Mouse (Mus musculus): ENCODE data around the gene Myo1b. TPM values are rescaled to one million over a fixed set of nuclear protein-coding genes. Genes with fewer than 3 reads are reported as not detected.

The Myo1b gene
- polyA plus RNA-seq (2014; fragmentation: Nextera tagmentation; extraction: Ambion mirVana) = 104 and 105 TPM in 2 replicates

- H3K4me1 ChIP-seq (ENCODE audit: control insufficient read depth, insufficient read depth, low read length) = peaks cover 9% of the 10 kb centered on the region
- under 1% methylated on average over 73 of the region's 79 CpGs for WGBS
- DNase-seq (ENCODE audit: low spot score, missing footprints) = peak; percentile 95
- H3K9me3 ChIP-seq (ENCODE audit: control insufficient read depth, low read length) = no peaks in the 10 kb centered on the region
- H3K27ac ChIP-seq (ENCODE audit: low read depth, low read length) = peak within 1 kb of the TSS; percentile 85
- no peaks in the 10 kb centered on the region for H3K36me3 ChIP-seq (ENCODE audit: control insufficient read depth, insufficient read depth, low read length)
- H3K27me3 ChIP-seq (ENCODE audit: control insufficient read depth, insufficient read depth, low read length) = no peaks in the 10 kb centered on the region
- H3K4me2 ChIP-seq = peak within 1 kb of the TSS; percentile 57
- peak within 1 kb of the TSS; percentile 78 for H3K4me3 ChIP-seq (ENCODE audit: low read depth, low read length)
- H3K9ac ChIP-seq (ENCODE audit: low read length) = peak within 1 kb of the TSS; percentile 97
- ATAC-seq (ENCODE audit: low FRiP score) = peak; percentile 87
These were observed at the start of gene Myo1b for GRCm38 (mm10) chr1:51915576-51916156. TSS of gene Myo1b (minus strand) at chr1:51916071.

DNA sequence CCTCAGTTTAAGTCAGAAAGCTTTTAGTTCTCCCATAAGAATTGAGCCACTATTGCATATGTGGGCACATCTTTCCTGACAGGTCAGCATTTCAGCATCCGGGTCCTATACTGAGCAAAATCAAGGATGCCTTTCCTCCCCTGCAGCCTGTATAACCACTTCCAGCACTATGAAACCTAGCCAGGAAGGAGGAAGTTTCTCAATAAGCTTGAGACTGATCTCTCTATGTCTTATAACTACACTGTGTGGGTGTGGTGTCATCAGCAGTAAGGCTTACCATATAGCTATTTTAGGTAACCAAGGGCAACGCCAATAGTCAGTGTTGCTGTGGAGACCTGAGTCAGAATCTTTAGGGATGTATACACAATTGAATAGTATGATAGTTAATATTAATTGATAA is 48.8 kb upstream of the Myo1b start:
- Histone ChIP-seq H3K36me3 (ENCODE audit: control insufficient read depth, insufficient read depth, low read length) (no peaks in the 10 kb centered on the region), H3K4me1 (ENCODE audit: control insufficient read depth, insufficient read depth, low read length) (no peaks in the 10 kb centered on the region), H3K27ac (ENCODE audit: low read depth, low read length) (no peak overlapping the region), H3K9me3 (ENCODE audit: control insufficient read depth, low read length) (no peaks in the 10 kb centered on the region), H3K4me2 (no peak overlapping the region), H3K9ac (ENCODE audit: low read length) (no peak overlapping the region), H3K4me3 (ENCODE audit: low read depth, low read length) (no peak overlapping the region), H3K27me3 (ENCODE audit: control insufficient read depth, insufficient read depth, low read length) (no peaks in the 10 kb centered on the region)
- no peak for DNase-seq (ENCODE audit: low spot score, missing footprints)
- WGBS = 94% methylated on average over 2 of the region's 2 CpGs
- no peak for ATAC-seq (ENCODE audit: low FRiP score)

GRCm38 (mm10) chr1:51947116-51947515 is 31.2 kb upstream of the Myo1b start:
- Histone ChIP-seq H3K9ac (ENCODE audit: low read length) (no peak overlapping the region), H3K36me3 (ENCODE audit: control insufficient read depth, insufficient read depth, low read length) (no peaks in the 10 kb centered on the region), H3K4me2 (no peak overlapping the region), H3K27ac (ENCODE audit: low read depth, low read length) (no peak overlapping the region), H3K27me3 (ENCODE audit: control insufficient read depth, insufficient read depth, low read length) (no peaks in the 10 kb centered on the region), H3K9me3 (ENCODE audit: control insufficient read depth, low read length) (no peaks in the 10 kb centered on the region), H3K4me1 (ENCODE audit: control insufficient read depth, insufficient read depth, low read length) (no peaks in the 10 kb centered on the region), H3K4me3 (ENCODE audit: low read depth, low read length) (no peak overlapping the region)
- ATAC-seq (ENCODE audit: low FRiP score) = no peak
- no peak for DNase-seq (ENCODE audit: low spot score, missing footprints)
- WGBS = 93% methylated on average over 4 of the region's 4 CpGs

DNA sequence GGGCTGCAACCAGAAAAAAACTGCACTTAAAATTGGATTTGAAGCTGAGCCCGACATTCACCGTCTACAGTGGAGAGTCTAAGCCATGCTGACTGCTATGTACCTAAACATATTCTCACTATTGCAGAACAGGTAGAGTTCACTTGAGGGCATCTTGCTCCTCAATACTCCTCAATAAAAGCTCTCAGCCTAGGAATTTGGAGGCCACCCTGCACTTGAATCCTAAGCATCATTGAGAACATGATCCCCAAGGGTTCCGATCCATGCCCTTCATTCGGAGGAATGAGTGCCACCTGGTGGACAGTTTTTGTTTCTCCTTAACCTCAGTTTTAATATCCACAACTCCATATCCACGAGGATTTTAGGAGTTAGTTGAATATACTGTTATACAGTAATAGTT is 28.9 kb upstream of the Myo1b start:
- Histone ChIP-seq H3K4me3 (ENCODE audit: low read depth, low read length) (no peak overlapping the region), H3K4me1 (ENCODE audit: control insufficient read depth, insufficient read depth, low read length) (no peaks in the 10 kb centered on the region), H3K27me3 (ENCODE audit: control insufficient read depth, insufficient read depth, low read length) (no peaks in the 10 kb centered on the region), H3K9me3 (ENCODE audit: control insufficient read depth, low read length) (peaks cover 3% of the 10 kb centered on the region; the same call in 1 of the 2 replicates), H3K4me2 (no peak overlapping the region), H3K36me3 (ENCODE audit: control insufficient read depth, insufficient read depth, low read length) (no peaks in the 10 kb centered on the region), H3K9ac (ENCODE audit: low read length) (no peak overlapping the region), H3K27ac (ENCODE audit: low read depth, low read length) (no peak overlapping the region)
- ATAC-seq (ENCODE audit: low FRiP score) (peak; percentile 46; the same call in 1 of the 2 replicates), DNase-seq (ENCODE audit: low spot score, missing footprints) (peak; percentile 96)
- WGBS = 47% methylated on average over 5 of the region's 5 CpGs

- Histone ChIP-seq H3K9ac (ENCODE audit: low read length) (no peak overlapping the region), H3K36me3 (ENCODE audit: control insufficient read depth, insufficient read depth, low read length) (no peaks in the 10 kb centered on the region), H3K4me2 (no peak overlapping the region), H3K9me3 (ENCODE audit: control insufficient read depth, low read length) (peaks cover 3% of the 10 kb centered on the region; the same call in 1 of the 2 replicates), H3K27ac (ENCODE audit: low read depth, low read length) (no peak overlapping the region), H3K4me1 (ENCODE audit: control insufficient read depth, insufficient read depth, low read length) (no peaks in the 10 kb centered on the region), H3K27me3 (ENCODE audit: control insufficient read depth, insufficient read depth, low read length) (no peaks in the 10 kb centered on the region), H3K4me3 (ENCODE audit: low read depth, low read length) (no peak overlapping the region)
- WGBS = 89% methylated on average over 7 of the region's 7 CpGs
- DNase-seq (ENCODE audit: low spot score, missing footprints) = no peak
- no peak for ATAC-seq (ENCODE audit: low FRiP score)
These were observed 22.5 kb upstream of the Myo1b start for GRCm38 (mm10) chr1:51938357-51938756.

GRCm38 (mm10) chr1:51935006-51935405 is 19.1 kb upstream of the Myo1b start:
- no peaks in the 10 kb centered on the region for H3K27me3 ChIP-seq (ENCODE audit: control insufficient read depth, insufficient read depth, low read length)
- peaks cover 1% of the 10 kb centered on the region; the same call in 1 of the 2 replicates for H3K9me3 ChIP-seq (ENCODE audit: control insufficient read depth, low read length)
- no peaks in the 10 kb centered on the region for H3K4me1 ChIP-seq (ENCODE audit: control insufficient read depth, insufficient read depth, low read length)
- no peak for ATAC-seq (ENCODE audit: low FRiP score)
- 31% methylated on average over 2 of the region's 2 CpGs for WGBS
- no peak overlapping the region for H3K4me2 ChIP-seq
- H3K36me3 ChIP-seq (ENCODE audit: control insufficient read depth, insufficient read depth, low read length) = no peaks in the 10 kb centered on the region
- H3K27ac ChIP-seq (ENCODE audit: low read depth, low read length) = no peak overlapping the region
- no peak overlapping the region for H3K4me3 ChIP-seq (ENCODE audit: low read depth, low read length)
- DNase-seq (ENCODE audit: low spot score, missing footprints) = no peak
- H3K9ac ChIP-seq (ENCODE audit: low read length) = no peak overlapping the region

DNA sequence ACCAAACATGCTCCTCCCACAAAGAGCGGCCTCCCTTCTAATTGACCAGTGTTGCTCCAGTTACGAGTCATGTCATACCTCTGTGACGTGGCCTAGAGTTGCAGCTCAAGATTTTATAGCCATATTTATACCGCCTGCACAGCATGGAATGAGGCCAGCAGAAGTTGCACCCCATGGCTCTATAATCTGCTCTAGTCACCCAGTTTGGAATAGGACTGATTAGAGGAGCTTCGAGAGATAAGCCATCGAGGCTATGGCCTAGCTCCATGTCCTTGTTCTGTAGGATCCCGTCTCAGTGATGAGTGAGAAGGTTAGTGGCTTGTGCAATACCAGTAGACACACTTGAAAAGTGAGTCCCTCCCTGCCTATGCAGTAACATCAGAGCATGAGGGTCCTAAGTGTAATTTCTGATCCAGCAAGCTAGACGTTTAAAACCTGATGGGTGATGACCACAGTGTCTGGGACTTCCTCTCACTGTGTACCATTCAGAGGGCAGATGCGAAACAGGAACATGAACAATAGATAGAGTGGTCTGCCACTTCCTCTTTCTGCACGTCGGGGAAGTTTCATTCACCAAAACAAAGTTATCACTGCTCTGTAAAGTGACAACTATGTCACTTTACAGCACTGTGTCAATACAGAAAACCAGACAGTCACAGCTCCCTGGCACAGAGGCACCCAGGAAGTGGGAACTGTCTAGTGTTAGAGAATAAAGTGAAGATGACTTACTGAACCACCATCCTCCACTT is 18.5 kb upstream of the Myo1b start:
- no peak for ATAC-seq (ENCODE audit: low FRiP score)
- no peaks in the 10 kb centered on the region for H3K9me3 ChIP-seq (ENCODE audit: control insufficient read depth, low read length)
- DNase-seq (ENCODE audit: low spot score, missing footprints) = peak; percentile 45
- H3K4me3 ChIP-seq (ENCODE audit: low read depth, low read length) = no peak overlapping the region
- H3K9ac ChIP-seq (ENCODE audit: low read length) = no peak overlapping the region
- 81% methylated on average over 11 of the region's 11 CpGs for WGBS
- no peaks in the 10 kb centered on the region for H3K27me3 ChIP-seq (ENCODE audit: control insufficient read depth, insufficient read depth, low read length)
- H3K4me2 ChIP-seq = no peak overlapping the region
- no peak overlapping the region for H3K27ac ChIP-seq (ENCODE audit: low read depth, low read length)
- H3K36me3 ChIP-seq (ENCODE audit: control insufficient read depth, insufficient read depth, low read length) = no peaks in the 10 kb centered on the region
- no peaks in the 10 kb centered on the region for H3K4me1 ChIP-seq (ENCODE audit: control insufficient read depth, insufficient read depth, low read length)

GRCm38 (mm10) chr1:51932826-51933225 is 17.0 kb upstream of the Myo1b start:
- H3K4me3 ChIP-seq (ENCODE audit: low read depth, low read length) = no peak overlapping the region
- no peak overlapping the region for H3K9ac ChIP-seq (ENCODE audit: low read length)
- no peak for ATAC-seq (ENCODE audit: low FRiP score)
- no peak overlapping the region for H3K27ac ChIP-seq (ENCODE audit: low read depth, low read length)
- H3K4me1 ChIP-seq (ENCODE audit: control insufficient read depth, insufficient read depth, low read length) = no peaks in the 10 kb centered on the region
- WGBS = 81% methylated on average over 3 of the region's 3 CpGs
- H3K36me3 ChIP-seq (ENCODE audit: control insufficient read depth, insufficient read depth, low read length) = no peaks in the 10 kb centered on the region
- no peak overlapping the region for H3K4me2 ChIP-seq
- no peaks in the 10 kb centered on the region for H3K9me3 ChIP-seq (ENCODE audit: control insufficient read depth, low read length)
- peak; percentile 60 for DNase-seq (ENCODE audit: low spot score, missing footprints)
- H3K27me3 ChIP-seq (ENCODE audit: control insufficient read depth, insufficient read depth, low read length) = no peaks in the 10 kb centered on the region

- no peak overlapping the region for H3K4me2 ChIP-seq
- ATAC-seq (ENCODE audit: low FRiP score) (no peak), DNase-seq (ENCODE audit: low spot score, missing footprints) (peak; percentile 79)
- no peaks in the 10 kb centered on the region for H3K36me3 ChIP-seq (ENCODE audit: control insufficient read depth, insufficient read depth, low read length)
- WGBS = 33% methylated on average over 7 of the region's 7 CpGs
- no peaks in the 10 kb centered on the region for H3K9me3 ChIP-seq (ENCODE audit: control insufficient read depth, low read length)
- H3K9ac ChIP-seq (ENCODE audit: low read length) = no peak overlapping the region
- no peaks in the 10 kb centered on the region for H3K4me1 ChIP-seq (ENCODE audit: control insufficient read depth, insufficient read depth, low read length)
- no peak overlapping the region for H3K27ac ChIP-seq (ENCODE audit: low read depth, low read length)
- no peaks in the 10 kb centered on the region for H3K27me3 ChIP-seq (ENCODE audit: control insufficient read depth, insufficient read depth, low read length)
- no peak overlapping the region for H3K4me3 ChIP-seq (ENCODE audit: low read depth, low read length)
These were observed 15.7 kb upstream of the Myo1b start for GRCm38 (mm10) chr1:51931561-51931960.
